Mouse (Mus musculus): ENCODE results near the gene Sertad3.

Sertad3 gene

DNA sequence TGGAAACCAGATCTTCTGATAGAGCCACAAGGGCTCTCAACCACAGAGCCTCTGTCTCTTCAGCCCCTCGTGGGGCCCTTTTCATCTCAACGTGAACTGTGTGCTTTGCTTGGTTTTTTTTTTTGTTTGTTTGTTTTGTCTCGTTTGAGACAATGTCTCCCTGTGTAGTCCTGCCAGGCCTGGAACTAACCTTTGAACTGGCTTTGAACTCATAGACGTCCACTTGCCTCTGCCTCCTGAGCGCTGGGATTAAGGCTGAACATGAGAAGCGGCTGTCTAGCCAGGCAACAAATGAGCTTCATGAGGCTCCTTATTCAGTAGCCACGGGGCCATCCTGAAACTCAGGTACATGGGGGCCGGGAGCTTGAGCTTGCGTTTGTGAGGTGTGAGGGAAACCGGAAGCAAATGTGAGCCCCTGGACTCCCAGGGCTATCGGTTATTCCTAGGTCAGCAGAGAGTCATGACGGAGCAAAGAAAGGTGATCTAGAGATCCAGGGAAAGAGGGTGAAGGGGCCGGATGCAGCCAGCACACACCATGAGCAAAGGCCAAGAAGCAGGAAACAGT is 21.3 kb upstream of the Sertad3 start:
- TF ChIP-seq GATA4 (IDR thresholded peaks at IDR 0.05; ENCODE audit: insufficient replicate concordance, low read length): no peak

DNA sequence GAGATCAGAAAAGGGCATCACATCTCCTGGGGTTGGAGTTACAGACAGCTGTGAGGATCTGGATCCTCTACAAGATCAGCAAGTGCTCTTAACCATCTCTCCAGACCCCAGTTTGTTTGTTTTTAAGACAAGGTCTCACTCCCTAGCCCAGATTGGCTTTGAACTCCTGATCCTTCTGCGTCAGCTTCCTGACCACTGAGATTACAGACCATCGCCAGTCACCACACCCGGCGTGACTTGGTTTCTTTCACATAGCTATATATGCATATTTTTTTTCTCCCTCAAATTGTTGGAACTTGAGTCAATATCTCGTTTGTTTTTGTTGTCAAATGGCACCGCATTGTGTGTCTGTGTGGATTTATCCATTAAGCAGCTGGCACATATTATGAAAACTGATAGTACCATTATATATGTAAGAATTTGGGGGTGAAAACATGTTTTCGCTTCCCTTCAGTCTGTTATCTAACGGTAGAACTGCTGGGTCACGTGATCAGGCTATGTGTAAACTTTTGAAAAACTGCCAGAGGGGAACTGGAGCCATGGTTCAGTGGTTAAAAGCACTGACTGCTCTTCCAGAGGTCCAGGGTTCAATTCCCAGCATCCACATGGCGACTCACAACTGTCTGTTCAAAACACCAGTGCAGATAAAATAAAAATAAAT is 19.0 kb upstream of the Sertad3 start:
- no peak for TF ChIP-seq GATA4 (IDR thresholded peaks at IDR 0.05; ENCODE audit: insufficient replicate concordance, low read length)

- TF ChIP-seq GATA4 (IDR thresholded peaks at IDR 0.05; ENCODE audit: insufficient replicate concordance, low read length): no peak
These were observed 18.3 kb upstream of the Sertad3 start for GRCm38 (mm10) chr7:27455273-27455672.

DNA sequence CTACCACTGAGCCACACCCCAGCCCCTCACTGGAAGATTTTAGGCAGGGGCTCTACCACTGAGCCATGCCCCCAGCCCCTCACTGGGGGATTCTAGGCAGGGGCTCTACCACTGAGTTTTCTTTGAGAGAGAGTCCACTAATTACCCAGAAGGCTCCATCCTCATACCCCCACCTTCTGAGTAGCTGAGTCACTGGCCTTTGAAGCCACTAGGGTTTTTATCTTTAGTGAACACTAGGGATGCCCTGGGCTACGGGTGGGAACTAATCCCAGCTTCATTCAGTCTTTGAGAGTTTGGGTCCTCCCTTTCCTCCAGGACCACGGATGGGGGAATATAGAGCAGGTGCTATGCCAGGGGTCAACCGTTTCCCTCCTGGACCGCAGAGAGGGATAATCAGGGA is 15.0 kb upstream of the Sertad3 start:
- TF ChIP-seq GATA4 (IDR thresholded peaks at IDR 0.05; ENCODE audit: insufficient replicate concordance, low read length): no peak

DNA sequence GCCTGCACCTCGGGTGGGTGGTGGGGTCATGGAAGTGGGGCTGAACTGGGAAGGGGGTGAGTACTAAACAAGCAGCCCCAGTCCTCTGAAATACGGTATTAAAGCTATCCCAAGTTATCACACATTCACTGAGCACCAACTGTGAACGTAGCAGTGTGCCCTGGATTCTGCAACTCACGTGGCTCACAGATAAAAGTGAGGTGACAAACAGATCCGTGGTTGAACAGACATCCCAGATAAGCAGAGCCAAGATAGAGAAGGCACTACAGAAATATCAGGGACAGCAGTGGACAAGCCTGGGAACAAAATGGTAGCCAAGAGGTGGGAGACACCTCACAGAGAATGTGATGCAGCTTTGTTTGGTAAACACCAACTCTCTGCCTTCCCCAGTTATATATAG is 13.9 kb upstream of the Sertad3 start:
- TF ChIP-seq GATA4 (IDR thresholded peaks at IDR 0.05; ENCODE audit: insufficient replicate concordance, low read length): no peak

GRCm38 (mm10) chr7:27460477-27460876 is 13.1 kb upstream of the Sertad3 start:
- no peak for TF ChIP-seq GATA4 (IDR thresholded peaks at IDR 0.05; ENCODE audit: insufficient replicate concordance, low read length)

DNA sequence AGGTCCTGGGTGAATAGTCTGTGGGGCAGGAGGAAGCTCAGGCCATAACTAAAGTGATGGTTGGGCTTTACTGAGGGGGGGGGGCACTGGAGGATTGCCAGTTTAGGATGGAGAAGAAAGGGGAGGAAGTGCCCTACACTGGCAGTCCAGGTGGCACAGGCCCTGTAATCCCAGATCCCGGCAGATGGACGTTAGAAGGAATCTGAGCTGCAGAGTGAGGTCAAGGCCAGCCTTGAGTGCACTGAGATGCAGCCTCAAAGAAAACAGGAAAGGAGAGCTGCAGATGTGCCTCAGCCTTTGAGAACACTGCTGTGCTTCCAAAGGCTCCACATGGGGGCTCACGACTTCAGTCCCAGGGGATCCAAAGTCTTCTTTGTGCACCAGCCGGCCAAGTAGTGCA is 5.9 kb upstream of the Sertad3 start:
- TF ChIP-seq GATA4 (IDR thresholded peaks at IDR 0.05; ENCODE audit: insufficient replicate concordance, low read length): no peak

- TF ChIP-seq GATA4 (IDR thresholded peaks at IDR 0.05; ENCODE audit: insufficient replicate concordance, low read length): no peak
These were observed 2.0 kb upstream of the Sertad3 start for GRCm38 (mm10) chr7:27471390-27472120.

DNA sequence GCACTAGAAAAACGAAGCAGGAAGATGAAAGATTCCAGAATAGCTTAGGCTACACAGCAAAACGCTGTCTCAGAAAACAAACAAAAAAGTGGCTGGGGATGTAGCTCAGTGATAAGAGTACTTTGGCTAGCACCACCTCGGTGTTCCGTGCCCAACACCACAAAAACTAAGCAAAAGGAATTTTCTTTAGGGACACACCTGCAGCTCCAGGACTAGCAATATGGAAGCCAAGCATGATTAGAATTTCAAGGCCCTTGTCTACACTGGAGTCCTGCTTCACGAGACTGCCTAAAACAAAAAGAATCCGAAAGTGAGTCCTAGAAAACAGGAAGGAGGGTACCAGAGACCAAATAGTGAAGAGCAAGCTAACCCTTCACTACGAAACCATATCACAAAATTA is 972 bp upstream of the Sertad3 start:
- TF ChIP-seq GATA4 (IDR thresholded peaks at IDR 0.05; ENCODE audit: insufficient replicate concordance, low read length): peak; percentile 8; the same call in 1 of the 2 replicates

DNA sequence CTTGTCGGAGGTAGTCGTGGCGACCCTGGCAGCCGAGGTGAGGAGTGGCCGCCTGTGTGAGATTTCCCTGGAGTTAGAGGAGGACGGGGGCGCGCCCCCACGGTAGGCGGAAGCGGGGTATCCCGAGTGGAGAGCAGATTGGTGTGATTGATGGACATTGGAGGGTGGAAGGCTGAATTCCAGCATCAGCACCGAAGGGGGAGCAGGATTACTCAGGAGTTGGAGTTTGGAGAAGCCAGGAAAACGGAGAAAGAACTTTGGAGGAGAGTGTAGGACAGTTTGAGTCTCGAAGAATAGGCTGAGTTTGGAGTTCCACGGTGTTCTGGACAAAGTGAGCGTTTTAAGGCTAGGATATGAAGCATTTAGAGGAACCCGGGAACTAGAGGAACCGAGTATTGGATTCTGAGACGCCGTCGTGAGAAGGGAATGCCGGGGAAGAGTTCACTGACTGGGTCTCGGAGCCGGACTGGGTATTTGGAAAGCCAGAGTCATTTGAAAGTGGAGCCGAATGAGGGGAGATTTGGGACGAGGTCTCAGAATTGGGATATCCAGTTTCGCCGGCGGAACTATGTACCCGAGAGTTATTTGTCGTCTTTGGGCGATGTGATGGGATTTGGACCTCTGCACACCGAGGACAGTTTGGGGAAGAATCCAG is 394 bp downstream of the Sertad3 start:
- no peak for TF ChIP-seq GATA4 (IDR thresholded peaks at IDR 0.05; ENCODE audit: insufficient replicate concordance, low read length)

DNA sequence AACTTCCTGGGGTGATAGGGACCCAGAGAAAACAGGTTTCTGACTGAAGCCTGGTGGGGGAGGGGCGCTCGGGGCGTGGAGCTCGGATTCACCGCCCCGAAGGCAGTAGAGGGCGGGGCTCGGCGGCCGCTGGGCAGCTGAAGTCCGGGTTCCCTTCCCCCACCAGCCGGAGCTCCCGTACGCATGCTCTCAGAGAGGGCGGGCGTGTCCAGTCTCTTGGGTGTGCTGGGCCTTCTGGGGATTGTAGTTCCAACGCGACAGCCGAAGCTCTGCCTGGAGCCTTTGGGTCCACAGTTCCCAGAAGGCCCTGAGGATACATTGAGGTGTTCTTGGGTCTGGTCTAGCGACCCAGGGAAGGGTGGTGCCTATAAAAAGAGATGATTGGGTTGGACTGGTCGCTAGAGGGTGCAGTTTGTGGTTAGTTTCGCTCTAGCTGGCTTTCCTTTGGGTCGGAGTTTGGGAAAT is 954 bp downstream of the Sertad3 start:
- TF ChIP-seq GATA4 (IDR thresholded peaks at IDR 0.05; ENCODE audit: insufficient replicate concordance, low read length): no peak

- TF ChIP-seq GATA4 (IDR thresholded peaks at IDR 0.05; ENCODE audit: insufficient replicate concordance, low read length): no peak
These were observed 2.0 kb downstream of the Sertad3 start for GRCm38 (mm10) chr7:27475596-27475995.

GRCm38 (mm10) chr7:27476098-27476635 is 2.6 kb downstream of the Sertad3 start:
- no peak for TF ChIP-seq GATA4 (IDR thresholded peaks at IDR 0.05; ENCODE audit: insufficient replicate concordance, low read length)

DNA sequence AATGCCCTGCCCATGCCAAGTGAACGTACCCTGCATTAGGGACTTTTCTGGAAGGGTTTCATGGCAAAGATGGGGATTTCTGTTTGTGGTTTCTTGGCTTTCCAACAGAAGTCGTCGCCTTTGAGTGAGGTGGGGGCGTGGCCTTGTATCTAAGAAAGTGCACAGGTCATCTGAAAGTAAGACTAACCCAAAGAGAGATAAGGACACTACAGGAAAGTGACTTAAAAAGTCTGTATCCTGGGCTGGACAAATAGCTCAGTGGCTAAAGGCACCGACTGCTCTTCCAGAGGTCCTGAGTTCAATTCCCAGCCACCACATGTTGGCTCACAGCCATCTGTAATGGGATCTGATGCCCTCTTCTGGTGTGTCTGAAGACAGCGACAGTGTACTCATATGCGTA is 5.0 kb downstream of the Sertad3 start:
- no peak for TF ChIP-seq GATA4 (IDR thresholded peaks at IDR 0.05; ENCODE audit: insufficient replicate concordance, low read length)

DNA sequence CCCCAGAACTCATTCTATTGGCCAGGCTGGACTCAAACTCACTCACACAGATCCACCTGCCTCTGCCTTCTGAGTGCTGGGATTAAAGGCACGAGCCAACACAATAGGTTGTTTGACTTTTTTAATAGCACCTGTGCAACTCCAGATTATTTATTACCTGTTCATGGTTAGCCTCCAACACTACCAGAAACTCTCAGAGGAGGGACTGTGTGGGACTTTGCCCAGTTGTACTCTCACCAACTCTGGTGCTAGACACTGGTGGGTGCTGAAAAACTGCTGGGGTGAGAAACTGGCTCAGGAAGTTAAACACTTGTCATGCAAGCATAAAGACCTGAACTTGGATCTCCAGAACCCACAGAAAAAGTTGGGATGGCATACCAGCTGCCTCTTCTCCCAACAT is 6.2 kb downstream of the Sertad3 start:
- no peak for TF ChIP-seq GATA4 (IDR thresholded peaks at IDR 0.05; ENCODE audit: insufficient replicate concordance, low read length)

All from liver, adult (tissue).